Mouse (Mus musculus) neural tube, embryonic 11.5 days (tissue): ENCODE results near the gene Iltifb. TPM values are rescaled to one million over a fixed set of nuclear protein-coding genes. Genes with fewer than 3 reads are reported as not detected.
"Not testable (repeated sequence)": the region's sequence is repeated elsewhere in the genome, so short reads cannot be mapped to it uniquely, and the experiment has no call there.

ENCODE experiments used
- ATAC-seq: fragments of 200-750 bp; cut with Nextera tagmentation; 2 replicates; pipeline ENCODE4 v1.8.0; 2017; ENCODE audit warnings: moderate number of reproducible peaks, mild to moderate bottlenecking, moderate TSS enrichment, moderate library complexity; ENCODE audit not compliant: insufficient read depth, low FRiP score, low TSS enrichment
- DNase-seq: peaks from one replicate; pipeline ENCODE4 v3.0.0-alpha.2; 2015; ENCODE audit warnings: low spot score
- H3K27ac ChIP-seq: fragments of 300-500 bp; sonication (generic); 2 replicates; pipeline ENCODE4 v1.5.1; 2014; ENCODE audit warnings: low read depth, mild to moderate bottlenecking, low read length
- H3K27me3 ChIP-seq: fragments of 300-500 bp; sonication (generic); 2 replicates; pipeline ENCODE4 v1.6.1; 2014; ENCODE audit warnings: mild to moderate bottlenecking, low read length, mixed read lengths; ENCODE audit not compliant: control insufficient read depth, insufficient read depth
- H3K36me3 ChIP-seq: fragments of 300-500 bp; sonication (generic); 2 replicates; pipeline ENCODE4 v1.6.1; 2014; ENCODE audit warnings: mild to moderate bottlenecking, low read length, moderate library complexity, mixed read lengths; ENCODE audit not compliant: control insufficient read depth, insufficient read depth
- H3K4me1 ChIP-seq: fragments of 300-500 bp; sonication (generic); 2 replicates; pipeline ENCODE4 v1.6.1; 2014; ENCODE audit warnings: low read length, mixed read lengths; ENCODE audit not compliant: control insufficient read depth, insufficient read depth
- H3K4me2 ChIP-seq: fragments of 300-500 bp; sonication (generic); 2 replicates; pipeline ENCODE4 v1.6.1; 2014; ENCODE audit warnings: low read depth, mild to moderate bottlenecking, moderate library complexity
- H3K4me3 ChIP-seq: fragments of 300-500 bp; sonication (generic); 2 replicates; pipeline ENCODE4 v1.5.1; 2014; ENCODE audit warnings: low read depth, low read length
- H3K9ac ChIP-seq: fragments of 300-500 bp; sonication (generic); 2 replicates; pipeline ENCODE4 v1.6.1; 2014; ENCODE audit warnings: mild to moderate bottlenecking, low read length
- H3K9me3 ChIP-seq: fragments of 300-500 bp; sonication (generic); 2 replicates; pipeline ENCODE4 v1.6.1; 2016; ENCODE audit warnings: low read length; ENCODE audit not compliant: control insufficient read depth
- WGBS: fragments of 180-500 bp; shearing (Covaris S2); extraction: QIAGEN DNeasy Blood & Tissue Kit; methylation state at CpG from one replicate; pipeline ENCODE4 v1.1.7; 2014; 5-methylcytosine and 5-hydroxymethylcytosine counted together
- polyA plus RNA-seq: library from polyadenylated mRNA; unstranded; fragments of >200 nt; fragmentation: Nextera tagmentation; extraction: Ambion mirVana; gene quantifications from 2 replicates; pipeline ENCODE4 v1.2.1, GENCODE M21; 2014

Iltifb gene
- polyA plus RNA-seq, 1 experiment from 2014 or later, result not detected

GRCm38 (mm10) chr10:118278069-118278468 is 16.8 kb downstream of the Iltifb start:
- not testable (repeated sequence) for H3K4me2 ChIP-seq, ATAC-seq, H3K4me1 ChIP-seq, H3K27ac ChIP-seq, DNase-seq, H3K9me3 ChIP-seq, H3K27me3 ChIP-seq, H3K36me3 ChIP-seq, H3K4me3 ChIP-seq, H3K9ac ChIP-seq
- no CpG with 5 or more reads among the region's 4 CpGs for WGBS

- not testable (repeated sequence) for ATAC-seq
Measured at GRCm38 (mm10) chr10:118271416-118271815, 23.4 kb downstream of the Iltifb start.

GRCm38 (mm10) chr10:118268812-118269211 is 26.0 kb downstream of the Iltifb start:
- H3K9ac ChIP-seq, ATAC-seq, H3K36me3 ChIP-seq, H3K4me1 ChIP-seq, H3K4me2 ChIP-seq, H3K27ac ChIP-seq, H3K4me3 ChIP-seq, H3K9me3 ChIP-seq, H3K27me3 ChIP-seq, DNase-seq: not testable (repeated sequence)
- WGBS, result 100% methylated on average over 1 of the region's 8 CpGs

More at GRCm38 (mm10) chr10:118271416-118271815, 23.4 kb downstream of the Iltifb start:
- whole genome bisulfite sequencing, result no CpG with 5 or more reads among the region's 2 CpGs
- not testable (repeated sequence) for H3K4me2 ChIP-seq, H3K36me3 ChIP-seq, H3K9me3 ChIP-seq, H3K27me3 ChIP-seq, H3K27ac ChIP-seq, DNase-seq, H3K9ac ChIP-seq, H3K4me3 ChIP-seq, H3K4me1 ChIP-seq

GRCm38 (mm10) chr10:118258388-118258787 is 36.5 kb downstream of the Iltifb start, which contains the start of gene Gm32802:
Gene Gm32802, plus strand, starts transcription at chr10:118258688.
- H3K27ac ChIP-seq, H3K36me3 ChIP-seq, H3K9ac ChIP-seq, DNase-seq, ATAC-seq, H3K27me3 ChIP-seq, H3K9me3 ChIP-seq, H3K4me2 ChIP-seq, H3K4me3 ChIP-seq, H3K4me1 ChIP-seq: not testable (repeated sequence)
- no CpG with 5 or more reads among the region's 13 CpGs for WGBS

- Histone ChIP-seq H3K4me1 (no peaks in the 10 kb centered on the region), H3K9ac (no peak overlapping the region), H3K27me3 (no peaks in the 10 kb centered on the region), H3K36me3 (no peaks in the 10 kb centered on the region), H3K4me3 (no peak overlapping the region), H3K9me3 (no peaks in the 10 kb centered on the region), H3K4me2 (no peak overlapping the region), H3K27ac (no peak overlapping the region)
- peak; percentile 85 for DNase-seq
- 40% methylated on average over 10 of the region's 10 CpGs for WGBS
- peak; percentile 89 for ATAC-seq
Measured at GRCm38 (mm10) chr10:118250852-118251295, 44.0 kb downstream of the Iltifb start.

GRCm38 (mm10) chr10:118249006-118249595 is 45.7 kb downstream of the Iltifb start:
- H3K9me3 ChIP-seq, H3K4me1 ChIP-seq, H3K4me2 ChIP-seq, H3K27me3 ChIP-seq, ATAC-seq, H3K27ac ChIP-seq, H3K4me3 ChIP-seq, H3K36me3 ChIP-seq, DNase-seq, H3K9ac ChIP-seq: not testable (repeated sequence)
- WGBS, result 83% methylated on average over 11 of the region's 11 CpGs

DNA sequence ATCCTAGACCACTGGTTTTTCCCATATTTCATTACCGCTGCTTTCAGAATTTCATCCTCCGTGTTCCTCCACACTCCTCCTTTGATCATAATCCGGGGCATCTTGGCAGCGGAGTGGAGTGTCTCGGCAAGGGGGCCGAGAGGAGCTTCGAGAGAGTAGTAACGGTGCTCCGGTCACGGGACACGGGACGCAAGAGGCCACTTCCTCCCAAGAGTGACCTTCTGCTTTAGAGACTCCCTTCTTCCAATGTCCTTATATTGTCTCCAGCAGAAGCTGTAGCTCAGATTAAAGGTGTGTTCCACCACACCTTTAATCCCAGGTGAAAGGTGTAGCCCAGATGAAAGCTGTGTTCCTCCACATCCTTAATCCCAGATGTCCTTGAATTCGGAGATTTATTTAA is 54.2 kb downstream of the Iltifb start, which contains the start of gene Gm32717:
Gm32717 (minus strand) TSS at position 101 of the 400 bp plus-strand sequence.
- H3K9me3 ChIP-seq, DNase-seq, H3K4me3 ChIP-seq, H3K36me3 ChIP-seq, H3K4me1 ChIP-seq, H3K9ac ChIP-seq, H3K27me3 ChIP-seq, H3K27ac ChIP-seq, ATAC-seq, H3K4me2 ChIP-seq: not testable (repeated sequence)
- WGBS, result no CpG with 5 or more reads among the region's 13 CpGs

Other genes with a start within 250 kb of the Iltifb start
- gene Mdm1, start 153.2 kb downstream of the Iltifb start, polyA plus RNA-seq, result 51.2 and 55.3 TPM in 2 replicates
- gene Il22, start 90.1 kb downstream of the Iltifb start, polyA plus RNA-seq, result 0.22 TPM in 1 of 2 replicates, not detected in the other
- gene Gm32717, start 54.3 kb downstream of the Iltifb start, polyA plus RNA-seq, result 0.16 TPM in 1 of 2 replicates, not detected in the other
- 0.16 TPM in 1 of 2 replicates, not detected in the other for gene Gm32802, start 36.4 kb downstream of the Iltifb start, polyA plus RNA-seq
- gene Gm9040, start 31.9 kb upstream of the Iltifb start, polyA plus RNA-seq, result not detected in 2 replicates
- gene Gm9044, start 37.4 kb upstream of the Iltifb start, polyA plus RNA-seq, result not detected in 2 replicates
- gene Gm9045, start 42.8 kb upstream of the Iltifb start, polyA plus RNA-seq, result not detected in 2 replicates
- not detected in 2 replicates for gene Gm9046, start 48.2 kb upstream of the Iltifb start, polyA plus RNA-seq
- gene Gm9048, start 53.6 kb upstream of the Iltifb start, polyA plus RNA-seq, result not detected in 2 replicates
- not detected in 2 replicates for gene Gm9049, start 59.1 kb upstream of the Iltifb start, polyA plus RNA-seq
- not detected in 2 replicates for gene Ifng, start 146.0 kb upstream of the Iltifb start, polyA plus RNA-seq